Mouse (Mus musculus) forebrain, postnatal 0 days (tissue): ENCODE measurements around the gene Stx11. TPM values are rescaled to one million over a fixed set of nuclear protein-coding genes. Genes with fewer than 3 reads are reported as not detected.

Source experiments
- ATAC-seq: fragments of 200-750 bp; cut with Nextera tagmentation; 2 replicates; pipeline ENCODE4 v1.8.0; 2017; ENCODE audit warnings: mild to moderate bottlenecking, moderate library complexity
- DNase-seq: peaks from one replicate; pipeline ENCODE4 v3.0.0-alpha.2; 2015
- H3K27ac ChIP-seq: fragments of 300-500 bp; sonication (generic); 2 replicates; pipeline ENCODE4 v1.5.1; 2014; ENCODE audit warnings: low read depth, mild to moderate bottlenecking, antibody characterized with exemption, low read length, moderate library complexity, mixed read lengths
- H3K27me3 ChIP-seq: fragments of 300-500 bp; sonication (generic); 2 replicates; pipeline ENCODE4 v1.6.1; 2014; ENCODE audit warnings: mild to moderate bottlenecking, low read length, mixed read lengths; ENCODE audit not compliant: insufficient read depth
- H3K36me3 ChIP-seq: fragments of 300-500 bp; sonication (generic); 2 replicates; pipeline ENCODE4 v1.6.1; 2014; ENCODE audit warnings: mild to moderate bottlenecking, moderate library complexity; ENCODE audit not compliant: insufficient read depth
- H3K4me1 ChIP-seq: fragments of 300-500 bp; sonication (generic); 2 replicates; pipeline ENCODE4 v1.6.1; 2014; ENCODE audit warnings: antibody characterized with exemption; ENCODE audit not compliant: insufficient read depth
- H3K4me2 ChIP-seq: fragments of 300-500 bp; sonication (generic); 2 replicates; pipeline ENCODE4 v1.6.1; 2014; ENCODE audit warnings: low read depth, mild to moderate bottlenecking, moderate library complexity
- H3K4me3 ChIP-seq: fragments of 300-500 bp; sonication (generic); 2 replicates; pipeline ENCODE4 v1.5.1; 2014; ENCODE audit warnings: low read depth, low read length, mixed read lengths
- H3K9ac ChIP-seq: fragments of 300-500 bp; sonication (generic); 2 replicates; pipeline ENCODE4 v1.6.1; 2014; ENCODE audit warnings: mild to moderate bottlenecking
- H3K9me3 ChIP-seq: fragments of 300-500 bp; sonication (generic); 2 replicates; pipeline ENCODE4 v1.6.1; 2016; ENCODE audit warnings: low read length
- CTCF ChIP-seq: sonication (generic); IDR thresholded peaks from 2 replicates; pipeline ENCODE4 v1.5.1; 2016; ENCODE audit warnings: antibody characterized with exemption, control low read depth, low read depth
- WGBS: fragments of 180-500 bp; shearing (Covaris S2); extraction: QIAGEN DNeasy Blood & Tissue Kit; methylation state at CpG from one replicate; pipeline ENCODE4 v1.1.7; 2014; 5-methylcytosine and 5-hydroxymethylcytosine counted together
- polyA plus RNA-seq: library from polyadenylated mRNA; unstranded; fragments of >200 nt; fragmentation: Nextera tagmentation; extraction: Ambion mirVana; gene quantifications from 2 replicates; pipeline ENCODE4 v1.2.1, GENCODE M21; 2015
- total RNA-seq: library from RNA; depleted of rRNA; stranded (reverse); fragments of >200 nt; gene quantifications from 2 replicates; pipeline ENCODE4 v1.2.3, GENCODE M21; 2014

Stx11 gene
- total and polyA plus RNA-seq, 2 experiments from 2014 or later, result 1.6 to 1.9 TPM

GRCm38 (mm10) chr10:12936079-12936478 is 28.0 kb downstream of the Stx11 start:
- WGBS, result 90% methylated on average over 7 of the region's 7 CpGs
- TF ChIP-seq CTCF, result no peak
- ATAC-seq, result no peak
- H3K4me2 ChIP-seq, result no peak overlapping the region
- no peak overlapping the region for H3K4me3 ChIP-seq
- no peaks in the 10 kb centered on the region for H3K4me1 ChIP-seq
- H3K9me3 ChIP-seq, result no peaks in the 10 kb centered on the region
- no peak overlapping the region for H3K27ac ChIP-seq
- 0 out of 2 replicates have a peak, but pooled peaks cover 3% of the 10 kb centered on the region for H3K27me3 ChIP-seq
- H3K9ac ChIP-seq, result no peak overlapping the region
- H3K36me3 ChIP-seq, result no peaks in the 10 kb centered on the region
- DNase-seq, result no peak

GRCm38 (mm10) chr10:12935575-12935974 is 28.5 kb downstream of the Stx11 start:
- Histone ChIP-seq H3K4me3 (no peak overlapping the region), H3K9me3 (no peaks in the 10 kb centered on the region), H3K27ac (no peak overlapping the region), H3K27me3 (0 out of 2 replicates have a peak, but pooled peaks cover 3% of the 10 kb centered on the region), H3K9ac (no peak overlapping the region), H3K4me1 (no peaks in the 10 kb centered on the region), H3K36me3 (no peaks in the 10 kb centered on the region), H3K4me2 (no peak overlapping the region)
- ATAC-seq (no peak), DNase-seq (no peak)
- WGBS, result 88% methylated on average over 5 of the region's 5 CpGs
- TF ChIP-seq CTCF, result no peak

- Histone ChIP-seq H3K4me1 (no peaks in the 10 kb centered on the region), H3K27me3 (no peaks in the 10 kb centered on the region), H3K4me2 (no peak overlapping the region), H3K9ac (no peak overlapping the region), H3K36me3 (no peaks in the 10 kb centered on the region), H3K4me3 (no peak overlapping the region), H3K9me3 (no peaks in the 10 kb centered on the region), H3K27ac (no peak overlapping the region)
- WGBS, result 45% methylated on average over 10 of the region's 10 CpGs
- no peak for TF ChIP-seq CTCF
- DNase-seq, result no peak
- no peak for ATAC-seq
Measured at GRCm38 (mm10) chr10:12931492-12932400, 32.4 kb downstream of the Stx11 start.

- H3K9me3 ChIP-seq, result no peaks in the 10 kb centered on the region
- DNase-seq, result no peak
- no peak overlapping the region for H3K27ac ChIP-seq
- TF ChIP-seq CTCF, result no peak
- no peaks in the 10 kb centered on the region for H3K4me1 ChIP-seq
- 36% methylated on average over 6 of the region's 6 CpGs for WGBS
- no peak overlapping the region for H3K9ac ChIP-seq
- no peaks in the 10 kb centered on the region for H3K27me3 ChIP-seq
- H3K36me3 ChIP-seq, result no peaks in the 10 kb centered on the region
- no peak overlapping the region for H3K4me2 ChIP-seq
- ATAC-seq, result no peak
- H3K4me3 ChIP-seq, result no peak overlapping the region
Measured at GRCm38 (mm10) chr10:12930351-12930905, 33.7 kb downstream of the Stx11 start.

GRCm38 (mm10) chr10:12929857-12930174 is 34.3 kb downstream of the Stx11 start:
- no peak overlapping the region for H3K4me3 ChIP-seq
- H3K27me3 ChIP-seq, result no peaks in the 10 kb centered on the region
- H3K9ac ChIP-seq, result no peak overlapping the region
- WGBS, result 64% methylated on average over 6 of the region's 6 CpGs
- no peak overlapping the region for H3K27ac ChIP-seq
- no peak for TF ChIP-seq CTCF
- H3K36me3 ChIP-seq, result no peaks in the 10 kb centered on the region
- H3K4me2 ChIP-seq, result no peak overlapping the region
- ATAC-seq, result no peak
- no peak for DNase-seq
- H3K9me3 ChIP-seq, result no peaks in the 10 kb centered on the region
- no peaks in the 10 kb centered on the region for H3K4me1 ChIP-seq

- no peak overlapping the region for H3K4me3 ChIP-seq
- no peaks in the 10 kb centered on the region for H3K9me3 ChIP-seq
- no peak overlapping the region for H3K27ac ChIP-seq
- no peaks in the 10 kb centered on the region for H3K27me3 ChIP-seq
- TF ChIP-seq CTCF, result no peak
- H3K4me1 ChIP-seq, result no peaks in the 10 kb centered on the region
- no peak overlapping the region for H3K4me2 ChIP-seq
- ATAC-seq (no peak), DNase-seq (no peak)
- H3K9ac ChIP-seq, result no peak overlapping the region
- H3K36me3 ChIP-seq, result no peaks in the 10 kb centered on the region
- WGBS, result 86% methylated on average over 7 of the region's 7 CpGs
Measured at GRCm38 (mm10) chr10:12929149-12929856, 34.8 kb downstream of the Stx11 start.

- no peak overlapping the region for H3K4me3 ChIP-seq
- H3K9me3 ChIP-seq, result no peaks in the 10 kb centered on the region
- WGBS, result 88% methylated on average over 6 of the region's 6 CpGs
- TF ChIP-seq CTCF, result no peak
- ATAC-seq, result no peak
- no peaks in the 10 kb centered on the region for H3K36me3 ChIP-seq
- no peak for DNase-seq
- no peak overlapping the region for H3K27ac ChIP-seq
- H3K9ac ChIP-seq, result no peak overlapping the region
- peaks cover 4% of the 10 kb centered on the region; the same call in 1 of the 2 replicates for H3K4me1 ChIP-seq
- H3K27me3 ChIP-seq, result no peaks in the 10 kb centered on the region
- no peak overlapping the region for H3K4me2 ChIP-seq
Measured at GRCm38 (mm10) chr10:12928193-12928592, 35.9 kb downstream of the Stx11 start.
